Mouse (Mus musculus) kidney, adult 11 months (tissue): ENCODE measurements around the gene Fance.
"Not testable (repeated sequence)": the region's sequence is repeated elsewhere in the genome, so short reads cannot be mapped to it uniquely, and the experiment has no call there.

ENCODE experiments used
- DNase-seq: peaks from one replicate; pipeline ENCODE4 v3.0.0; 2022

Fance gene

GRCm38 (mm10) chr17:28349901-28350465 is 36.7 kb downstream of the Fance start:
- peak; percentile 76 for DNase-seq

- DNase-seq: peak; percentile 80
Measured at GRCm38 (mm10) chr17:28350466-28351352, 37.4 kb downstream of the Fance start, which contains the start of gene Tead3. Gene Tead3 (minus strand): TSS chr17:28350817.

GRCm38 (mm10) chr17:28351353-28351890 is 38.1 kb downstream of the Fance start:
- DNase-seq: peak; percentile 48

GRCm38 (mm10) chr17:28352018-28352417 is 38.7 kb downstream of the Fance start:
- DNase-seq: no peak

GRCm38 (mm10) chr17:28355871-28356270 is 42.6 kb downstream of the Fance start:
- DNase-seq: no peak

GRCm38 (mm10) chr17:28358576-28359261 is 45.4 kb downstream of the Fance start:
- DNase-seq: not testable (repeated sequence)

- DNase-seq: no peak
Measured at GRCm38 (mm10) chr17:28360531-28361277, 47.4 kb downstream of the Fance start.

GRCm38 (mm10) chr17:28361921-28362652 is 48.8 kb downstream of the Fance start:
- DNase-seq: no peak

- DNase-seq: no peak
Measured at GRCm38 (mm10) chr17:28362653-28363292, 49.5 kb downstream of the Fance start.

- no peak for DNase-seq
Measured at GRCm38 (mm10) chr17:28363507-28363906, 50.2 kb downstream of the Fance start.

GRCm38 (mm10) chr17:28365122-28365521 is 51.8 kb downstream of the Fance start, which contains the start of gene Tulp1:
Gene Tulp1 (minus strand): TSS chr17:28365222.
- no peak for DNase-seq

GRCm38 (mm10) chr17:28368449-28368848 is 55.1 kb downstream of the Fance start:
- DNase-seq: peak; percentile 70

- no peak for DNase-seq
Measured at GRCm38 (mm10) chr17:28369056-28369455, 55.7 kb downstream of the Fance start.

GRCm38 (mm10) chr17:28371286-28371685 is 58.0 kb downstream of the Fance start:
- no peak for DNase-seq

- DNase-seq: no peak
Measured at GRCm38 (mm10) chr17:28371941-28372340, 58.6 kb downstream of the Fance start.

- no peak for DNase-seq
Measured at GRCm38 (mm10) chr17:28373821-28374220, 60.5 kb downstream of the Fance start.

- DNase-seq: no peak
Measured at GRCm38 (mm10) chr17:28374494-28374893, 61.2 kb downstream of the Fance start.

- no peak for DNase-seq
Measured at GRCm38 (mm10) chr17:28375592-28376061, 62.3 kb downstream of the Fance start.
